Mouse (Mus musculus) liver, embryonic 14.5 days (tissue): ENCODE measurements around the gene Kcna7.

Experiments
- CTCF ChIP-seq: IDR thresholded peaks from 2 replicates; pipeline ENCODE4 v1.5.1; 2016; ENCODE audit warnings: antibody characterized with exemption, low read depth, control low read depth
- EP300 ChIP-seq: IDR thresholded peaks from 2 replicates; pipeline ENCODE4 v1.6.1; 2016; ENCODE audit warnings: antibody characterized with exemption, low read depth

DNA sequence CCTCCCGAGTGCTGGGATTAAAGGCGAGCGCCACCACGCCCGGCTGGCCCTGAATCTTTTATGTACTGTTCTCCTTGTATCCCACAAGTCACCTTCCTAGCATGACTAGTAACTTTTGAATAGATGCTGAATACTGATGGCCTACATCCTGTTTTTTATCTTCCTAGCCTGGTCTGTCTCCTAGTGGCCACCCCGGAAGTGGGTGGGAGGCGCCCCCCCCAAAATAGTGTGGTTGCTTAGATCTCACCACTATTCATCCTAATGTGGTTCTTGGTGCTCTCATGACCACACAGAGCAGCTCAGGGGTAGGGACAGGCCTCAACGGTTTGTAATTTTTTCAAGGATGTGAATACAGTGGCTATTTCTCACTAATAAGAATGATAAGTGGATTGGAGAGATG lies 30.8 kb upstream of the Kcna7 start:
- TF ChIP-seq CTCF = no peak
- TF ChIP-seq EP300 = no peak
